Mouse (Mus musculus) heart, embryonic 11.5 days (tissue): ENCODE data around the gene Mef2d. TPM values are rescaled to one million over a fixed set of nuclear protein-coding genes. Genes with fewer than 3 reads are reported as not detected.
A peak's percentile ranks its signal among the peaks of the same experiment; 100 is the strongest.

Experiments
- ATAC-seq: fragments of 200-750 bp; cut with Nextera tagmentation; replicated peaks from 2 replicates; pipeline ENCODE4 v1.8.0; 2017; ENCODE audit warnings: moderate library complexity; ENCODE audit not compliant: insufficient number of reproducible peaks, low FRiP score, low TSS enrichment
- H3K27ac ChIP-seq: fragments of 300-500 bp; sonication (generic); 2 replicates; pipeline ENCODE4 v1.5.1; 2014; ENCODE audit warnings: mild to moderate bottlenecking, low read depth, low read length
- H3K27me3 ChIP-seq: fragments of 300-500 bp; sonication (generic); 2 replicates; pipeline ENCODE4 v1.6.1; 2014; ENCODE audit warnings: mild to moderate bottlenecking, low read length, mixed read lengths; ENCODE audit not compliant: control insufficient read depth, insufficient read depth
- H3K36me3 ChIP-seq: fragments of 300-500 bp; sonication (generic); 2 replicates; pipeline ENCODE4 v1.6.1; 2014; ENCODE audit warnings: mild to moderate bottlenecking, low read length, moderate library complexity, mixed read lengths; ENCODE audit not compliant: control insufficient read depth, insufficient read depth
- H3K4me1 ChIP-seq: fragments of 300-500 bp; sonication (generic); 2 replicates; pipeline ENCODE4 v1.6.1; 2014; ENCODE audit warnings: low read length; ENCODE audit not compliant: control insufficient read depth, insufficient read depth
- H3K4me2 ChIP-seq: fragments of 300-500 bp; sonication (generic); 2 replicates; pipeline ENCODE4 v1.6.1; 2014; ENCODE audit warnings: mild to moderate bottlenecking, moderate library complexity
- H3K4me3 ChIP-seq: fragments of 300-500 bp; sonication (generic); 2 replicates; pipeline ENCODE4 v1.5.1; 2014; ENCODE audit warnings: low read depth, low read length
- H3K9ac ChIP-seq: fragments of 300-500 bp; sonication (generic); 2 replicates; pipeline ENCODE4 v1.6.1; 2014; ENCODE audit warnings: mild to moderate bottlenecking, low read depth, low read length, moderate library complexity
- H3K9me3 ChIP-seq: fragments of 300-500 bp; sonication (generic); replicated peaks from 2 replicates; pipeline ENCODE4 v1.6.1; 2016; ENCODE audit warnings: low read length; ENCODE audit not compliant: control insufficient read depth
- WGBS: fragments of 180-500 bp; shearing (Covaris S2); extraction: QIAGEN DNeasy Blood & Tissue Kit; methylation state at CpG from one replicate; pipeline ENCODE4 v1.1.7; 2014; ENCODE audit not compliant: insufficient replicate concordance; 5-methylcytosine and 5-hydroxymethylcytosine counted together
- polyA plus RNA-seq: library from polyadenylated mRNA; unstranded; fragments of >200 nt; fragmentation: Nextera tagmentation; extraction: Ambion mirVana; gene quantifications from 2 replicates; pipeline ENCODE4 v1.2.1, GENCODE M21; 2014

The Mef2d gene
- polyA plus RNA-seq, 1 experiment from 2014 or later: 39.8 TPM

DNA sequence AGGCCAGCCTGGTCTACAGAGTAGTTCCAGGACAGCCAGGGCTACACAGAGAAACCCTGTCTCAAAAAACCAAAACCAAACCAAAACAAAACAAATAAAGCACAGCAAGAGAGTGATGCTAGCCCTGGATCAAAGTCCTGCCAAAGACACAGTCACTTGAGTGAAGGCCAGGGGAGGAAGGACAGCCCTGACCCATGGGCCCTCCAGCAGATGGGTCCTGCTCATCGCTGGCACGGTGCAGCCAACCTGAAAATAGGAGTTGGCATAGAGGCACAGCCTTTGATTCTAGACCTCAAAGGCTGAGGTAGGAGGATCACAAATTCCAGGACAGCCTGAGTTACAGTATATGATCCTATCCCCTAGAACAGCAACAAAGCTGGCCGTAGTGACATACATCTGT is 11.1 kb upstream of the Mef2d start:
- no peaks in the 10 kb centered on the region for H3K9me3 ChIP-seq
- H3K4me1 ChIP-seq: peaks cover 16% of the 10 kb centered on the region
- no peak overlapping the region for H3K4me3 ChIP-seq
- no peaks in the 10 kb centered on the region for H3K27me3 ChIP-seq
- no peaks in the 10 kb centered on the region for H3K36me3 ChIP-seq
- no peak overlapping the region for H3K4me2 ChIP-seq
- H3K9ac ChIP-seq: no peak overlapping the region
- ATAC-seq: no peak
- 85% methylated on average over 3 of the region's 3 CpGs for WGBS
- H3K27ac ChIP-seq: no peak overlapping the region

DNA sequence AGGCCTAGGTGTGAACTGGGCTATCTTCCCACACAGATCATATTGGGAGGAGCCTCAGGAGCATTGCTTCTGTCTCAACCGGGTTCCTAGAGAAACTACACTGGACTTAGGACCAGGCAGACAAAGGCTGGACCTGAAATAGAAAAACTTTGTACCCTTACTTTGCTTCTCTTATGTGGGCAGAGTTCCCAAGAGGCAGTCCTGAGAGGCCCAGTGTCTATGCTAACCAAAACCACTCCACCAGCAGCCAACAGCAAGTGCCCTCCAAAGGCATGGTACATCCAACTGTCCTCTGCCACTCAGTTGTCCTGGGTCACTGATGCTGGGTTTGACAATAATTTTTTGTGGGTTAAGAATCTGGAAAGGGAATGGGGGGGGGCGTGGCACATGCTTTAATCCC is 9.7 kb upstream of the Mef2d start:
- 0 out of 2 replicates have a peak overlapping the region, but pooled peaks have one; percentile 82 for H3K27ac ChIP-seq
- H3K4me3 ChIP-seq: no peak overlapping the region
- no peaks in the 10 kb centered on the region for H3K36me3 ChIP-seq
- H3K9me3 ChIP-seq: no peaks in the 10 kb centered on the region
- H3K4me1 ChIP-seq: peaks cover 22% of the 10 kb centered on the region
- no peak for ATAC-seq
- H3K27me3 ChIP-seq: no peaks in the 10 kb centered on the region
- 0 out of 2 replicates have a peak overlapping the region, but pooled peaks have one; percentile 17 for H3K9ac ChIP-seq
- no peak overlapping the region for H3K4me2 ChIP-seq
- WGBS: 63% methylated on average over 2 of the region's 2 CpGs

DNA sequence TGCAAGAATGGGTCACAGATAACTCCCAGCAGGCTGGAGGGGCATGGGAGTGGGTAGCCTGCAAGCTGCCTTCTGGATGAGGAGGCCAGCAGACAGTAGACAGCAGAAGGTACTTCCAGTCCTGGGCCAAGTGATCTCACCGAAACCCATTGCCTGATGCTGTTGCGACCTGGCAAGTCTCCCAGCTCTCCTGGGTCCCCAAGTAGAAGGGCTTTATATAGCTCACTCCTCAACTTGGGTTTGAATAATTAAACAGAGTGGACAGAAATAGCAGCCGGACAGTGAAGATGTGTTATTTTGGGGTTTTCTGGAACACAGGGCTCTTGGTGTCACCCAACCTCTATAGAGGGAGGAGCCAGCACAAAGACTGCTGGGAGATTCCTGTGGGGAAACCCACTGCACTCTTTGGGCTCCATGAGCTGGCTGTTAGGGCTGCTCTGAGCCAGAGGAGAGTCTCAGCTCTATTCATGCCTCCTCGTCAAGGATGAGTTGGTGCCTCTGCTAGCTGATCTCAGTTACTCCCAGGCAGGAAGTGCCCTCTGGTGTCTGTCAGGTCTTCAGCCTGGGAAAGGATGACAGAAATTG is 8.9 kb upstream of the Mef2d start:
- 0 out of 2 replicates have a peak, but pooled peaks have one; percentile 31 for ATAC-seq
- no peaks in the 10 kb centered on the region for H3K9me3 ChIP-seq
- H3K4me1 ChIP-seq: peaks cover 22% of the 10 kb centered on the region
- H3K9ac ChIP-seq: 0 out of 2 replicates have a peak overlapping the region, but pooled peaks have one; percentile 52
- H3K4me3 ChIP-seq: peak overlapping the region; percentile 10; the same call in 1 of the 2 replicates
- H3K4me2 ChIP-seq: peak overlapping the region; percentile 56
- no peaks in the 10 kb centered on the region for H3K27me3 ChIP-seq
- peak overlapping the region; percentile 82 for H3K27ac ChIP-seq
- H3K36me3 ChIP-seq: no peaks in the 10 kb centered on the region
- WGBS: 34% methylated on average over 4 of the region's 4 CpGs

DNA sequence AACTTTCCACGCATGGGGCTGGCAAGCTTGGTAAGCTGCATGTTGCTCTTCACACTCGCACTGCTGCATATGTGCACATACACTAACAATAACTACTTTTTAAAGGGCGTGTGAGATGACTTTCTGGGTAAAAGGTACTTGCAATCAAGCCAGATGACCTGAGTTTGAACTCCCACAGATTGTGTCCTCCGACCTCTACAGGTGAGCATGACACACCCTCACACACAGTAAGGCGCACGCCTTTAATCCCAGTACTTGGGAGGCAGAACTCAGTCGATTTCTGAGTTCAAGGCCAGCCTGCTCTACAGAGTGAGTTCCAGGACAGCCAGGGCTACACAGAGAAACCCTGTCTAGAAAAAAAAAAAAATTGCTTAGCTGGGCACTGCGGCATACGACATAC is 5.8 kb upstream of the Mef2d start:
- Histone ChIP-seq H3K4me1 (peaks cover 46% of the 10 kb centered on the region), H3K27ac (no peak overlapping the region), H3K9me3 (no peaks in the 10 kb centered on the region), H3K36me3 (no peaks in the 10 kb centered on the region), H3K9ac (peak overlapping the region; percentile 43; the same call in 1 of the 2 replicates), H3K4me2 (no peak overlapping the region), H3K4me3 (no peak overlapping the region), H3K27me3 (no peaks in the 10 kb centered on the region)
- 83% methylated on average over 9 of the region's 9 CpGs for WGBS
- ATAC-seq: no peak

DNA sequence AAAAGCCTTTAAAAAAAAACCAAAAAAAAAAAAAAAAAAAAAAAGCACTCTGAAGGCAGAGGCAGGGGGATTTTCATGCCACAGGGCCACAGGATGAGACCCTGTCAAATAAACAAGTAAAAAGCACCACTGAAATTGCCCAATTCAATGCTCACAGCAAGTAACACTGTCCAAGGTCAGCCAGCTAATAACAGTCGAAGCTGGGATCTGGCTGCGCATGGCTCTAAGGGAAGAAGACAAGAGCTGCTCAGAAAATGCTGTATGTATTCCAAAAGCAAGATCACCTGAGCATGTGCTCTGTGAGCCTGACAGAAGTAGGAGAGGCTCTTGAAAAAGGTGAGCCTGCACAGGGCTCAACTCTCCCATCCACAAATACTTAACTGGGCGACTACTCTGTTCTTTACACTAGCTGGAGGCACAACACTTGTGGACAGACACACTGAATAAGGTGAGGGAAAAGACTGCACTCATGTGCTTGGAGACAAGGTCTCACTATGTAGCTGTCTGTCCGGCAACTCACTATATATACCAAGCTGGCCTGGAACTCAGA is 5.2 kb upstream of the Mef2d start:
- no peak overlapping the region; the same call in 1 of the 2 replicates for H3K4me2 ChIP-seq
- H3K9me3 ChIP-seq: no peaks in the 10 kb centered on the region
- no peaks in the 10 kb centered on the region for H3K27me3 ChIP-seq
- H3K9ac ChIP-seq: peak overlapping the region; percentile 16; the same call in 1 of the 2 replicates
- peaks cover 46% of the 10 kb centered on the region for H3K4me1 ChIP-seq
- 83% methylated on average over 4 of the region's 4 CpGs for WGBS
- ATAC-seq: no peak
- peak overlapping the region; percentile 41 for H3K27ac ChIP-seq
- H3K36me3 ChIP-seq: no peaks in the 10 kb centered on the region
- no peak overlapping the region for H3K4me3 ChIP-seq

DNA sequence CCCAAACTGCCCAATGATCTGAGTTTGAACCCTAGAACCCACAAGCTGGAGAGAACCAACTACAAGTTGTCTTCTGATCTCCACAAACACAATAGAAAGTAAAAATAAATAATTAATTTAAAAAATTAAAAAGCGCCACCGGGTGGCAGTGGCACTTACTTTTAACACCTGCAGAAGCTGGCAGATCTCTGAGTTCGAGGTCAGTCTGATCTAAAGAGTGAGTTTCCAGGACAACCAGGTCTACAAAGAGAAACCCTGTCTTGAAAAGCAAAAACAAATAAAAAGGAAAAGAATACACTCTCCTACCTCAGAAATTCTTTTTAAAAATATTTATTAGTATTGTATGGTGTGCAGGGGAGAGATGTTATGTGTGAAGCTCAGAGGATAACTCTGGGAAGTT is 4.4 kb upstream of the Mef2d start:
- 8% methylated on average over 3 of the region's 3 CpGs for WGBS
- no peaks in the 10 kb centered on the region for H3K27me3 ChIP-seq
- H3K4me1 ChIP-seq: peaks cover 43% of the 10 kb centered on the region
- H3K4me2 ChIP-seq: peak overlapping the region; percentile 97
- no peaks in the 10 kb centered on the region for H3K9me3 ChIP-seq
- ATAC-seq: no peak
- H3K36me3 ChIP-seq: no peaks in the 10 kb centered on the region
- peak overlapping the region; percentile 100 for H3K27ac ChIP-seq
- H3K4me3 ChIP-seq: peak overlapping the region; percentile 67
- peak overlapping the region; percentile 83 for H3K9ac ChIP-seq

DNA sequence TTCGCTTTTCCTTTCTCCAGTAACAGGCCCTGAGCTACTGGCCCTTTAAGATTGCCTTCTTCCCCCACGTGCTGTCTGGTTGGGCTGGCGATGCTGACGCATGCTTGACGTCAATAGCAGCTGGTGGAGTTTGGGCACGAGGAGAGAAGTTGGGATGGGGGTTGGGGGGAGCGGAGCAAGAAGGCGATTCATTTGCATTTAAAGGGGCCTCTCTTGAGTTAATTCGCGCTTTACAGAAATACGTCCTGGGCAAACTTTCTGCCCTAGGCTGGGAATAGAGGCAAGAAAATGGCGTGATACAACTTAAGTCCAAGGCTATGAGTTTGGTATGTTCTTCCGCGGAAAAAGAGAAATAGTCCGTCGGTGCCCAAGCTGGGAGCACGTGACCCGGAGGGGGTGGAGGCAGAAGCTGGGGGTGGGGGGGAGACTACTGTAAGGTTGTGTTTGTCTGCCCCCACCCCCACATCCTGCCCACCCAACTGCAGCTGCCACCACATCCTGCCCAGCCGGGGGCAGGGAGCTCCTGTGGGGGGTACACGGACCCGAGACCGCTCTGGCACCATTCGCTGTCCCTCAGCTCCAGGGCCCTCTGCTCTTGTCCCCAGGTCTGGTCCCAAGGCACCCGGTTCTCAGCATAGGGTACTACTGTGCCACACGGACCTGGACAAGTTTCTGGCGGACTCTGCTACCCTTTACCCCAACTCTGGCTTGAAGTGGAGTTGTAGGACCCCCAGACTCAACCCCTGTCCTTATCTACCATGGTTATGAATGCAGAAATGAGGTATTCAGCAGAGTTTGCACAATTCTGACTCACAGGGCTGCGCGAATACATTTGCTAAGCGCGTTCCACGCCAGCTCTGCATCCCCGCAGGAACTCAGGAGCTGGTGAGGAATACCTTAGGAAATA is 3.6 kb upstream of the Mef2d start:
- no peaks in the 10 kb centered on the region for H3K9me3 ChIP-seq
- H3K4me2 ChIP-seq: peak overlapping the region; percentile 97
- H3K9ac ChIP-seq: peak overlapping the region; percentile 83
- no peaks in the 10 kb centered on the region for H3K27me3 ChIP-seq
- H3K27ac ChIP-seq: peak overlapping the region; percentile 100
- H3K36me3 ChIP-seq: no peaks in the 10 kb centered on the region
- H3K4me1 ChIP-seq: peaks cover 37% of the 10 kb centered on the region
- peak overlapping the region; percentile 67 for H3K4me3 ChIP-seq
- under 1% methylated on average over 31 of the region's 32 CpGs for WGBS
- peak; percentile 60 for ATAC-seq

DNA sequence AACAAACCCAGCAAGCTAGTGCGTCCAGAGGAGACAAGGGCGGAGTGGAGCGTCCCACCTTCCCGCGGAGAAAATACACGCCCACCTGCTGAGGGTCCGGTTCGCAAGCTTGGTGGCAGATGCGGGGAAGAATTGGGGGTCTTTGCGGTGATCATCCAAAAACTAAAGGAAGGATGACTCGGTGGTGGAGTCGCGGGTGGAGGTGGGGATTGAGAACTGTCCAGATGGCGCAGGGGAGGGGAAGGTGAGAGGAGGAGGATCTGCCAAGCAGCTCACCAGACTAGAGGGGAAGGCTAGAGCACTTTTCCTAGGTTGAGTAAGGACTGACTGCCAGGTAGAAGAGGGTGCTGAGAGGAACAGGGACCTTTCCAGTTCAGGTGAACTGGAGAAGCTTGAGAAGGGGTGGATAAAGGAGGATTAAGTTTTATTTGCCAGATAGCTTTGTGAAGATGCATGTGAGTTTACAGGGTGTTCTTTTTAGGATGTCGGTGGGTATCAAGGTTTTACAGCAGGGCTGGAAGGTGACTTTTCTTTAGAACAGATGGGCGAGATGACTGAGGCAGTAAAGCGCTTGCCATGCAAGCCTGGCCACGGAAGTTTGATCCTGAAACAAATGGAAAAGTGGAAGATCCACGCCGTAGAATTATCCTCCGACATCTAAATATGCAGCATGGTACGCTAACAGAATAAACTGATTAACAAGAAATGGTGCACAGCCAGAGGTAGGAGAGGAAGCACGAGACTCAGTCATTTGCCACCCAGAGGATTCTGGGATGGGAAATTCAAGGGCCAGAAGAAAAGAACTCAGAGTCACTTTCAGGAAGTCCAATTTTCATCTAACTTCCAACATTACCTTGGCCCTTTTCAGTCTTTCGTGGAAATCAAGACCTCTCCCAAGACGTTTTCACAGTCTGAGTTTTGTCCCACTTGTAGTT is 2.7 kb upstream of the Mef2d start:
- ATAC-seq: no peak
- Histone ChIP-seq H3K4me2 (peak overlapping the region; percentile 97), H3K4me1 (peaks cover 40% of the 10 kb centered on the region), H3K27ac (peak overlapping the region; percentile 100), H3K9ac (peak overlapping the region; percentile 91), H3K27me3 (no peaks in the 10 kb centered on the region), H3K4me3 (peak overlapping the region; percentile 67), H3K9me3 (no peaks in the 10 kb centered on the region), H3K36me3 (no peaks in the 10 kb centered on the region)
- WGBS: 18% methylated on average over 25 of the region's 25 CpGs
